Mouse (Mus musculus): Measurements from ENCODE around the gene Cenpu.

The Cenpu gene

DNA sequence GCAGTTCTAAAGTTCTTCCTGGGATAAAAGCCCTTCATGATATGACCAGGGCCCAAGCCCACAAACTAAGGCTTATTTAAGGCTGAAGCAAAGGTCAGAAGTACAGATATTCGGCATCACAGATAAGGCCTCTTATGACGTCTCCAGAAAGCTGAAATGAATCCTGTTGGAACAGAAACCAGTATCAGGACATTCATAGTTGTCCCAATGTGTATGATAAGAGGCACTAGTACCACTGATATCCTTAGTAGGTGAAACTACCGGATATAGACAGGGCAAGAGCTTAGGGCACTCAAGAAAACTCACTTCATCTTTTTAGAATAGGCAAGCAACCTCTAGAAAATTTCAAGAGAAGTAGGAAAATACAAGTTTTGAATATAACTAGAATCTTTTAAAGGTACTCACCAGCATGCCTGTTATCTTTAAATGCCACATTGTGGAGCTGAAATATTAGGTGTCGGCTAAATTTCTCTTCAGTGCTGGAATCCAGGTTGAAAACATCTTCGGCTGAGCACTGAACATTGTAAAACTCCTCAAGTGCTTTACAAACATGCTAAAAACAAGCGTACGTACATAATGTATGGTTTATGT lies 47.6 kb downstream of the Cenpu start:
- DNase-seq (ENCODE audit: low read depth, low spot score), result no peak

DNA sequence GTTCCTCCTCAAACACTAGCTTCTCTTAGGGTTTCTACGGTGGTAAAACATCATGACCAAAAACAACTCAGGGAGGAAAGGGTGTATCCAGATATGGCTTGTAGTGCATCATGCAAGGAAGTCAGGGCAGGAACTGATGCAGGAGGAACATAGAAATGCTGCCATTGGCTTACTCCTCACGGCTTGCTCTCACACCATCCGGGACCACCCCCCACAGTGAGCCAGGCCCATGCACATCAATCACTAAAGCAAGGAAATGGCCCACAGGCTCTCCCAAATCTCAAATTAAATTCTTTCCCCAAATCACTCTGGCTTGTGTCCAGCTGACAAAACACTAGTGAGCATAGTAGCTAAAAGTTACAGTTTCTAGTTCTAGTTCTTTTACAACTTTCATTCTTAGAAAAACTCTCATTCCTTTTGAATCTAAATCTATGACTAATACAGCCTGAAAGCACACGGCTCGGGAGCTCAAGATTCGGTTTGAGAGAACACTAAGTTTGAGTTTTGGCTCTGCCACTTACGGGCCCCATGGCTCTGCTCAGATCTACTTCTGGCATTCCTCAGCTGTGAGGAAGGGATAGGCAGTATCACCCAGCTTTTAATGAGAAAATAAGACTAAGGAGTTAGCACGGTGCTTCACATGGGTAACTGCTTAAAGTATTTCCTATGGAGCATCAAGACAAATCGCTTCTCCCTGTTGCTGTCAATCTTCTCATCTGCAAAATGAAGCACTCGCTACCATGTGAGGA lies 49.3 kb downstream of the Cenpu start:
- no peak for DNase-seq (ENCODE audit: low read depth, low spot score)

- DNase-seq (ENCODE audit: low read depth, low spot score), result no peak
These were observed 51.8 kb downstream of the Cenpu start for GRCm38 (mm10) chr8:46603587-46603986.

GRCm38 (mm10) chr8:46606930-46607329 lies 55.1 kb downstream of the Cenpu start:
- DNase-seq (ENCODE audit: low read depth, low spot score), result no peak

- no peak for DNase-seq (ENCODE audit: low read depth, low spot score)
These were observed 59.7 kb downstream of the Cenpu start for GRCm38 (mm10) chr8:46611557-46611956.

DNA sequence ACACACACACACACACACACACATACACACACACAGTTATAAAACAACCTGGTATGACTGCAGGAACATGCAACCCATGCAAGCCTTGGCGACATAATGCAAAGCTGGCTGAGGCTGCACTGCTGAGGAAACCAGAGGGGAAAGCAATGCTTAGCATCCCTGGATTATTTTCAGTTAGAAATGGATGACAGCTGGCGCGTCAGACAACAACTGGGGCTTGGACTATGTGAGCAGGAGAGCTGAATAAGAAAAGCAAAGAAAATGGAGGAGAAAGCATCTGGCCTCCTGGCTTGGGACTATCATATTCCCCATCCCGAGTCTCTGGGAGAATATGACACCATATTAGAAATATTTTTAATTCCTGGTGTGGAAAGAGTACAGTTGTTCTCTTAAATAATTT lies 61.1 kb downstream of the Cenpu start:
- peak; percentile 30 for DNase-seq (ENCODE audit: low read depth, low spot score)

- DNase-seq (ENCODE audit: low read depth, low spot score), result peak; percentile 74
These were observed 61.5 kb downstream of the Cenpu start for GRCm38 (mm10) chr8:46613377-46613776.

DNA sequence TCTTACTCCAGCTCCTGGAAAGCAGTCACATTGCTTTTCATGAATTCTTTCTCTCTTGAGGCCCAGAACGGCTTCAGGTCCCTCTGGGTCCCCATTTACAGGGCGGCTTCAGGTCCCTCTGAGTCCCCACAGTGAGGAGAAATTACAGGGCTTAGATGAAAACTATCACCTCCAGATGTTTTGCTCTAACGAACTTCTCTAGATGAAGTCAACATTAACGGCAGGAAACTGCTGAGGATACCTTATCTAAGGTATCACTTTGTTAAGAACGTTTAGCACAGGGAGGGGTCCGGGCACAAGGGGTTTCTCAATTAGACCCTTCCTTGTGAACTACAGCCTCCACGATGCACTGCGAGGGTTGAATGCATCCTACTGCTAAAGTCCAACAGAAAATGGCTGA lies 64.1 kb downstream of the Cenpu start:
- DNase-seq (ENCODE audit: low read depth, low spot score), result no peak

DNA sequence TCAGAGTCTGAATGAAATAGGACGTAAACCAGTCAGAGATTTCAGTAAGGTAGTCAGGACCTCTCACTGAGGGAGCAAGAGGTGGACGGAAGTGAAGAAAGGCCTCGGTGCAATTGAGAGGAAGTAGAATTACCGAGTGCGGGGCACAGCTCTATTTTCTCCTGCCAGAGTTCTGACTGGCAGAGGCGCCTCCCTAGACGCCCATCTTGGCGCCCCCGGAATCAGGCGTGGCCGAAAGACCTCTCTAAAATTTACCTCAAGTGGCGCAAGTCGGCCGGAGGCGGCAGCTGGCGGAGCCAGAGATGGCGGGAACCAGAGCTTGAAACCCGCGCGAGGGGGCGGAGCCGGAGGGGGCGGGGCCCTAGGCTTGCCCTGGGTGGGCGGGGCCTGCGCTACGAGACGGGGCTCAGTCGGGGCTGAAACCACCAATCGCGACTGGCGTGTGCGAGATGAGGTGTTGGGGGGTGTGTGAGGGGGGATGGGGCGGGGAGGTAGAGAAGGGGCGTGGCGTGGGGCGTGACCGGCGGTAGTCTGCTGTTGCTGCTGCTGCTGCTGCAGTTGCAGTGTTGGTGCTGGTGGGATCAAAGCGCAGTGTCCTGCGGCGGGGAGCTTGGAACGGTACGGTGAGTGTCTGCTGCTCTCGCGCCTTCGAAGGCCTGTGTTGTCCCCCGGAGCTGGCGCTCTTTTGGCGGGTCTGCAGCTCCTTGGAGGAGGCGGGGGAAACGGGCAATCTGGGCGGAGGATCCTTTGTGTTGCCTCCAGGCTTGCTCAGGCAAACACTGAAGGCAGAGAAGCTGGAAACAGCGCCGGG lies 65.3 kb downstream of the Cenpu start, which contains the start of the genes Primpol and Casp3:
Primpol (minus strand) TSS at position 334 of the 811 bp plus-strand sequence.
Casp3 (plus strand) TSS at position 413 of the 811 bp plus-strand sequence.
- peak; percentile 97 for DNase-seq (ENCODE audit: low read depth, low spot score)

DNA sequence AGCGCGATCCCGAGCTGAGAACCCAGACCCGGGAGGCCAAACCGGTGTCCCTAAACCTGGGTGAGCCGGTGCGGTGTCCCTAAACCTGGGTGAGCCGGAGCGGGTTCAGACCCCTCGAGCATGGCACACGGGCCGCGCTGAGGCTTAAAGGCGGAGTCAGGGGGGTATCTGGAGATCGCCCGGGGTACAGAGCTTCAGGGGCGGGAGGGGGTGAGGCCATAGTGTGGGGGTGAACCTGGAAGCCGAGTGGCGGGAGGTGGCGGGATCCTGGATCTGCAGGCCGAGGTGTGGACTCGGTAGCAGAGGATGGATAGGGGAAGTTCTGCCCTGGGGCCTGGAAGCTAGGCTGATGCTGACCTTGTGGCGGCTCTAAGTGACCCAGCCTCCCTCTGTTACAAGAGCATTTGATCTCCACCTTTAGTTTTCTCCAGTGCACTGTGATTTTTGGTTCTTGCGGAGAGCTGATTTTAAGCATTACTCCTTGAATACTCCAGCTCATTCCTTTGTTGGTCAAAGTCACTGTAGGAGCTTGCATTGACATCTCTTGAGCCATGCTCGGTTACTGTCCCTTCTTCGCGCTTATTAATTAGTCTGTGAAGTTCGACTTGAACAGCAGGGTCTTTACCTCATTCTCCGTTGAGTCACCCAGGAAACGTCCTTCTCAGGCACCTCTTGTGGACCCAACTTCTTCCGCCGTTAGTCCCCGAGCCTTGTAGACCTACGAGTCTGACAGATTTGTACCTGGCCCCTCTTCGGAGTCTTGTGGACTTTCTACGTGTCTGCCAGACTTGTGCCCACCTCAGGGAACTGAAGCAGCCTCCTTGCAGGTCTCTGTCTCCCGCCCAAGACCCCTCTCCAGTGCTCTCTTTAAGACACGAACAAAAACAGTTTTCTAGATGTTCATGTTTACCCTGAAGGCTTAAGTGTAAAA lies 66.1 kb downstream of the Cenpu start:
- DNase-seq (ENCODE audit: low read depth, low spot score), result peak; percentile 27

DNA sequence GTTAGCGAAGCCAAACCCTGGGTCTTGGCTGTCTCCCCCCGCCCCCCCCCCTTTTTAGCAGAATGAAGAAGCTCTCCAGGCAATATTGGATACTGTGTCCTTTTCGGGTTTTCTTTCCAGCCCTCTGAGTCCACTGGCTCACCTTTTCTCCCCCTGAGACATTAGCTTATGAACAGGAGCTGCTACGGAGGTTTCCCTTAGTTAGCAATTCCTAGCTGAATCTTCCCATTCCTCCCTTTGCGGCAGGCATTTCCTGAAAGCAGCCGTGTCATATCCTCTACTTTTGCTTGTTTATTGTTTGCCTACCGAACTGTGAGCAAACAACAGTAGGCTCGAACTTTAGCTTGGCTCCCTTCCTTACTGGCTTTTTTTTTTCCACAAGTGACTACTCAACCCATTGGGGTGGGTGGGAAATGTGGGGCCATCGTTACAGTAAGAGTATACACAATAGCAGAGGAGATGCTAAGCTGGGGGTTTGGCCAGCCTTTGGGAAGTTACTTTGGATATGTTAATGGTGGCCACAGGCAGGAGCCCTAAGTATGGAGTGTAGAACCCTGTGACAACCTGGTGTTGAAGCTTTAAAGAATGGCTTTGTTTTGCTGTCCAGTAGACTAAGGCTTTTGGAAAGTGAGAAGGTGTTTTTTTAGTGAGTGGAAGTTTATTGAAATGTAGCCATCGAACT lies 67.0 kb downstream of the Cenpu start:
- DNase-seq (ENCODE audit: low read depth, low spot score), result no peak

- DNase-seq (ENCODE audit: low read depth, low spot score), result peak; percentile 25
These were observed 70.8 kb downstream of the Cenpu start for GRCm38 (mm10) chr8:46622446-46623270.

DNA sequence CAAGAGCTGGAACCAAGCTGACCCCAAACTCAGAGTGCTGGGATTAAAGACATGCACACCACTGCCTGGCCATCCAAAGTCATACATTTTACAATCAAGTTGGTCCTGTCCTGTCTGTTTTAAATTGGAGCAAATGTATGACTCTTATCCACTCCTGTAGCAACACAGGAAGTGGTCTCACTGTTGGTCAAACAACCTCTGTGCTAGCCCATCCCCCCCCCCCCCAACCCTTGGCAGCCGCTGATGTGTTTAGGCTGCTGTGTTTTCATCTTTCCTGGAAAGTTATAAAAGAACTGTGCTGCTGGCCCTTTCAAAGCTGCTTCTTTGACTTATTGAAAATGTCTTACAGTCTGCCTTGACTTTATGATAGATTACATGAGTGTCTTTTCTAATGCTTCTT lies 73.3 kb downstream of the Cenpu start:
- DNase-seq (ENCODE audit: low read depth, low spot score), result no peak

GRCm38 (mm10) chr8:46626642-46627041 lies 74.8 kb downstream of the Cenpu start:
- no peak for DNase-seq (ENCODE audit: low read depth, low spot score)

GRCm38 (mm10) chr8:46627881-46628280 lies 76.1 kb downstream of the Cenpu start:
- DNase-seq (ENCODE audit: low read depth, low spot score), result no peak

DNA sequence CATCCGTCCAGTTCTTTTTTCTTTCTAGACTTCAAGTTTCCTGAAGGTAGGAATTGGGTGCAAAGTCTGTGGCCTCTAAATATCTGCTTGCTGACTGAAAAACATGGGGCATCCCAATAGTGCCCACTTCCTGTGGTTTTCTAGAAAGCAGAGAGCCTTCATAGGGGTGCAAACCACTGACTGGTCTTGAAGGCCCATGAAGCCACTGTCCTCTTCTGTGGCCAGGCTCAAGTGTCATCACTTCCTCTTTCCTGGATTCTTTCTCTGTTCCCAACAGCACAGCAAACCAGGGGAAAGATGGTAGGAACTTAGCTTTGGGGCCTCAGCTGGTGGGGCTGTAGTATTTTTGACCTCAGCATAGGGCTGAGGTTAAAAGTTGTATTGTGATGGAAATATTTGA lies 76.8 kb downstream of the Cenpu start:
- DNase-seq (ENCODE audit: low read depth, low spot score), result no peak
